Mouse (Mus musculus) layer of hippocampus, adult 9-10 months (tissue): ENCODE measurements around the gene Bad.
A peak's percentile ranks its signal among the peaks of the same experiment; 100 is the strongest.
"Not testable (repeated sequence)": the region's sequence is repeated elsewhere in the genome, so short reads cannot be mapped to it uniquely, and the experiment has no call there.

Experiments
- DNase-seq: peaks from one replicate; pipeline ENCODE4 v3.0.0; 2022; ENCODE audit warnings: low spot score

Bad gene

DNA sequence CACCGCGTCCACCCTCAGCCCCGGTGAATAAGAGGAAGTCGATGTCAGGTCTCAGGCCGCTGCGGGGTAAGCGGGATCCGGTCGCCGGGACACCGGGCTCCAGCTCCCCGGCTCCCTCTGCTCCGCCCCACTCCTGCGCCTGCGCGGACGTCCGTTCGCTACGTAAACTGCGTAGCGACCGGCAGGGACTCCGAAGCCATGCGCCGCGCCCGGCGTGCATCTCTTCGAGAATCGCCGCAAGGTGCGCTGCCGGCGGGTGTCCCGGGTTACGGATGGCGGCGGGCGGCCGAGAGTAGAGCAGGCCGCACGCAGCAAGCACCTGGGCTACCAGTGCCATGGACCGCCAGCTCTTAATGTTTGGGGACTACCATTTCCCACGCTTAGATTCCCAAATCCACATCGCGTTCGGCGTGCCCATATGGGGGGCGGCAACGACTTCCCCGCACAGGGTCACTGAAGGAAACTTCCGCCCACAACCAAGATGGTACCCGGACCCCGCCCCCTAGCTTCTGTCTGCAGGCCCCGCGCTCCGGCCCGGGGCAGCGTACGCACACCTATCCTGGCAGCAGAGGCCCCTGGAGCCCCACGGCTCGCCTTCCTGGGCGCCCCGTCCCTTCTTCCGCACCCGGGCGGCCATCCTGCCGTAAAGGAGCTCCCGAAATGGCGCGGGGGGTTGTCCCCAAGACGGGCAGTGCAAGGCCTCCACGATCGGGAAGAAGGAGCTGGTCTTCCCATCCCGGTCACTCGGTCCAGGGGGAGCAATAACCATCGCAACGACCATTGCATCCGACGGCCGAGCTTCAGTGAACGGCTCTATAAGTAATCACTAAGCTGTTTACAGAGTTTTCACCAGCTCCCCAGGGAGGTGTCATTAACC lies at the start of gene Bad:
Bad (plus strand) TSS at position 490 of the 877 bp plus-strand sequence.
- DNase-seq = peak; percentile 86

DNA sequence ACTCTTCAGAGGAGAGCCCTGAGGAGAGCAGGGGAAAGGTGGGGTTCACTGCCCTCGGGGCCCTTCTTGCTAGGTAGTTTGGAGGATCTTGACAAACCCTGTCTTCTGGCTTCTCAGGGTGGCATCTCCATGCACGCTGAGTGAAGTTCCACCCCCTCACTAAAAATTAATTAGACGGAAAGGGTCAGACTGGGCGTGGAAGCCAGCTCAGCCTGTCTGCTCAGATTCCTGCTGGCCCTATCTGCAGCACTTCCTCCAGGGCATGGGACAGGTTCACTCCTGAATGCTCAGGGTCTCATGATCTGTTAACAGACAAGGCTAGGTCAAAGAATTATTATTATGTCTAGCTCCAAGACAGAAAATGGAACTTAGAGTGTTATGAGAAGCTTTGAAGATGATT lies 49.1 kb upstream of the Bad start:
- DNase-seq = no peak

DNA sequence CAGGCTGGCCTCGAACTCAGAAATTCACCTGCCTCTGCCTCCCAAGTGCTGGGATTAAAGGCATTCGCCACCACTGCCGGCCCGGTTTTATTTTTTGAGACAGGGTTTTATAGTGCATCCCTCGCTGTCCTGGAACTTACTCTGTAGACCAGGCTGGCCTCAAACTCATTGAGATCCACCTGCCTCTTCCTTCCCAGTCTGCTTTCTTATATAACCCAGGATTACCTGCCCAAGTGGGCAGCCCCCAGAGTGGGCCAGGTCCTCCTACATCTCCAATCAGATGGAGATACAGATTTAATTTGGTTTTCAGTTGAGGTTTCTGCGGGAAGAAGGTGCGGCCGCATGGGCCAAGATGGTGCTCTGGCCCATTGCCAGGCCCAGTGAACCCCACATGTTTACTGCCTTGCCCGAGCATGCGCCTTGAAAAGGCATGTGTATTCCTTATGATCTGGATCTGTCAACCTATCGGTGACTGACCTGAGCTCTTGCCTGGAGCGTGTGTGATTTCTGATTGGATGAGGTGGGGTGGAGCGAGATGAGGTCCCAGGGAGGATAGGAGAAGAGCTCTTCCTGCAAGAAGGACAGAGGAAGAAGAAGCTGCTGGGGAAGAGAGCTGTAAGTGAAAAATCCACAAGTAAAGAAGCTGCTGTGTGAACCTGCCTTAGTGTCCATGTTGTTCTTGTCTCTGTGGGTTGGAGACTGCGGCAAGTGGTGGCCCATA lies 47.8 kb upstream of the Bad start:
- DNase-seq = no peak

DNA sequence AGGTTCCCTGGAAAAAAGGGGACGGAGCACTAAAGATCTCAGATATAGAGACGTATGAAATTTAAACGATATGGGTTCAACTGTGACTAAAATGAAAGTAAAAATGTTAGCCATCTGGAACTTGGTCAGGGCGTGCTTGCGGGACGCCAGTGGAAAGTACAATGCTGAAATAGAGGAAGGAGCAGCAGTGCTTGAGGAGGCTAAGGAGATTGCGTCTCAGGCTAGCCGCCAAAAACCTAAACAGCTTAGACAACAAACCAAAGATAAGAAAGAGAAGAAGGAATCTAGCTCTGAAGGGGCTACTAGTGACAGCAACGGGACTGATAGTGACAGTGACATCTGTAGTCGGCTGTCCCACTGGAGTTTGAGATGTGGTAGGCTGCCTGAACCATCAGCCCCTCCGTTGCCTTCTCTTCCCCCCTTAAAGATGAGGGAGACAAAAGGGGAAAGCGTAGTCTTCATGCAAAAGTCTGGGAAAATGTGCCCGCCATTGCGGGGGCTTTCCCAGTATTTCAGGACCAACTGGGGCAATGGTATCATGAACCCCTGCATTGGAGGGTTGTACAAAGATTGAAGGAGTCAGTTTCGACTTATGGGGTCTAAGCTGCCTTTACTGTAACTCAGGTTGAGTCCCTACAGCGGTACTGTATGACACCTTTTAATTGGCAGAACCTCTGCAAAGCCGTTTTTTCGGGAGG lies 45.9 kb upstream of the Bad start:
- DNase-seq = not testable (repeated sequence)

DNA sequence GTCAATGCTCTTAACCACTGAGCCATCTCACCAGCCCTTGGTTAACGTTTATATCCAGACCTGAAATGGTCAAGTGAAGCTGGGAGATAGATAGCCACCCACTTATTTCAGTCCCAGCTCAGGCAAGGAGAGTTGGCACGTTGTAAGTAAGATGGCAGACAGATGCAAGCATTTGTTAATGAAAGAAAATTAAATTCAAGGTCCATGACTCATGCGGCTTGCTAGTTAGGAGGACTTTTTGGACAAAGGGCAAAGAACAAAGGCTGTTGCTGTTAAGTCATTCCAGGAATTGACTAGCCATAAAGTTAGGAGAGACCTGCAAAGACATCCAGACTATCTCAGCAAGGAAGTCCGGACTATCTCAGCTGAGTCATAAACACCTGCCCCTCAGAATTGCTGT lies 42.0 kb upstream of the Bad start:
- no peak for DNase-seq

DNA sequence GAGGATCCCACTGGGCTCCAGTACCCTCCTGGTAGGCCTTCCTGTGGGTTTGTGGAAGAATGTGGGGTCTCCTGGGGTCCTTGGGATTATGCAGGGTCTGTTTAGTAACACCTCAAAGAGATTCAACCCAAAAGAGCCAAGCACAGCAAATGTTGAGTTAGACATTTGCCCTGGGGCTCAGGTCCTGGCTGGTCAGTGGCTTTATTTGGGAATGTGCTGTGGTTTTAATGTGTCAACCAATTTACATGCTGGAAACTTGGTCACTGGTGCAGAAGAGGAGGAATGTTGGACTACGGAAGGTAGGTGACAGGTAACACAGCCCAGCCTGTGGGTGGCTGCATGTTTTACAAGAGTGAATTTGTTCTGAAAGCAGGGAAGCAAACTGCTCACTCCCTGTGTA lies 38.6 kb upstream of the Bad start:
- DNase-seq = no peak

DNA sequence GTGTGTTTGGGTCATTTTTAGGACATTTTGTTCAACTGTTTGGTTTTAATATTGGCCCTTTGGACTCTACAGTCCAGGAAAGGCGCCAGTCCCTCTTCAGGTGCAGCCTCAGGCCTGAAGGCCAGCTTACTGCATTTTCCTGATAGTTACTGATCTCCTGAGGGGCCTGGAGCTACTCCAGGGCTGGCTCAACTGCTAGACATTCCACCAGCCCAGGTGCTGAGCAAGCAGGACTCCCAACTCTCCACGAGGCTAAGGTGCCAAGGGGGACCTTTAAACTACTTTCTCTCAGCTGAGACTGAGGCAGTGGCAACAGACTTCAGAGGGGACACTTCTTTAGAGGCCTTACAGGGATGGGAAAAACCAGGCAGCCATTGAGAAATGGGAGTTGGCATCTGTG lies 36.8 kb upstream of the Bad start:
- DNase-seq = no peak

DNA sequence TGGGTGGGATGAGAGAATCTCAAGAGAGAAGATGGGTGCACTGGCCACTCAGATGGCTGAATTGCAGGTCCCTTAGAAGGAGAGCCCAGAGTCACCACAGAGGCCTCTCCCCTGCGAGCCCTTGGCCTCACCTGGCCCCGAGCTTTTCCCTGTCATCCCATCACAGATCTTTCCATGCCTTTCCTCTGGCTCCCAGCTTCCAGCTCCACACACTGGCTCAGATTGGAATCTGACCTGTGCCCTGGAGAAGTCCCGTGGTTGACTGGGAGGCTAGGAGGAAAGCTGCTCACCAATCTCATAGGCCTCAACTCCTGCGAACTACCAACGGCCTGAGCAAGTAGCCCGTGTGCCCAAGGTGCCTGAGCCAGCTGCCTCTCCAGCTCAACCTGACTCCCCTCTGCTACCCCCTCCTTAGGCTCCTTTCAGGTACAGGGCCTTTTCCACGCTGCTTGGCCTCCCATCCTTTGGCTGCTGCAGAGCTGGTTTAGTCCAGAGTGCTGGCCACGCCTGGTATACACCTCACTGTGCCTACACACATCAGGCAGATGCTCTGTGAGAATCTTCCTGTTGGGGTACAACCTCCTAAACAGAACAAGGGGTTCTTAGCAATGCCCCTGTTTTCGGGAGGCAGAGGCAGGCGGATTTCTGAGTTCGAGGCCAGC lies 36.0 kb upstream of the Bad start:
- DNase-seq = no peak

DNA sequence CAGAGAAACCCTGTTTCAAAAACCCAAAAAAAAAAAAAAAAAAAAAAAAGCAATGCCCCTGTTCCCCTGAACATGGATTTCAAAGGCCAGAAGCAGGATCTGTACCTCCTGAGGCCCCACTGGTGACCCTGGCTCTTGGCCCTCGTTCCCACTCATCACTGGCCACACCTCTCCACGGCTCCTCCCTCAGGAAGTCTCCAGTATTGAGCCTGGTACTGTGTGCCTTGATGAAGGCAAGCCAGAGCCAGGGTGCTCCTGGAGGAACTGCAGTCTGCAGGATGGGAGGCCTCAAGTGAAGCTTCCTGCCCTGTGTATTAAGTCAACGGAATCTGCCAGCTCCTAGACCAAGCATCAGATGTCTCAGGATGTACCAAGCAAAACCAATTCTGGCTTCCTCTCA lies 35.5 kb upstream of the Bad start:
- no peak for DNase-seq

DNA sequence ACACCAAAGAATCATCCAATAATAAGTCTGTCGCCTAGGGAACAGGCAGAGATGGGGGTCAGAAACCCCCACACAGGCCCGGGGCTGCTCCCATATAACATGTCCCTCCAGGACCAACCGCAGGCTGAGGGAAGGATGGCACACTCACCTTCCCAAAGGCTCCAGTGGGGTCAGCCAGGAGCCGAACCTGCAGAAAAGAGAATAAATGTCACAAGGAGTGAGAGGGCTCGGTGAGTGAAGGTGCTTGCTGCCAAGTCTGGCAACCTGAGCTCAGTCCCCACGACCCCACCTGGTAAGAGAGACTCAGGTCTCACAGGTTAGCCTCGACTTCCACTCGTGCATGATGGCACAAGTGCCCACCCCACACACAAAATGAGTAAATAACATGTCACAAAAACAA lies 34.6 kb upstream of the Bad start:
- DNase-seq = no peak

DNA sequence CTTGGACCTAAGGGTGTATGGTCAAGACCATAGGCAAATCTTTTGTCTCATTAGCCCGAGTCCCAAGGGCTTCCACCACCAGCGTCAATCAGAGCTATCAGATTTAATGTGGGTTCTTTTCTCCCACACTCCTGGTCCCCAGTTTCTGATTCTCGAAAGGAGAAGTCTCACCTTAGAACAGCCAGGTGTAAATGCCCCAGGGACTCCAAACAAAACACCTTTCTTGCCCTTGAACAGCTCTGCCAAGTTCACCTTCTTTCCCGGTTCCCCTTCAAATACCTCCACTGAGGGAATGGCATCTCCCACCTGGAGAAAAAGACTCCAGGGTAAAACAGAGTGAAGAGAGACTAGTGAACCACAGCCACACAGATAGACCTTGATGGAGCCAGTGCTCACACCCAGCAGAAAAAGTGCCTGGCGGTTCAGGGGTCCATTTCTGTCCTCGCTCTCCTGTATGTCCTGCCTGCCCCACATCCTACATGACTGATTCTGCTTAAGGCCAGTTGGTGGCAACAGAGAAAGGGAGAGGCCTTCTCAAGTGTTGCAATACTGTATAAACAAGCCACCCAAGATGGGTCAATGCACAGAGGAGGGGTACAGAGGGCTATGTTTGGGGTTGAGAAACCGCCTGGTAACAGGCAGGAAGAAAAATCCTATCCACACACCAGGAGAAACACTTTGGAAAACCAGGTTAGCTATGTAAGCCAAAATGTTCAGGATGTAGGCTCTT lies 33.7 kb upstream of the Bad start:
- no peak for DNase-seq

DNA sequence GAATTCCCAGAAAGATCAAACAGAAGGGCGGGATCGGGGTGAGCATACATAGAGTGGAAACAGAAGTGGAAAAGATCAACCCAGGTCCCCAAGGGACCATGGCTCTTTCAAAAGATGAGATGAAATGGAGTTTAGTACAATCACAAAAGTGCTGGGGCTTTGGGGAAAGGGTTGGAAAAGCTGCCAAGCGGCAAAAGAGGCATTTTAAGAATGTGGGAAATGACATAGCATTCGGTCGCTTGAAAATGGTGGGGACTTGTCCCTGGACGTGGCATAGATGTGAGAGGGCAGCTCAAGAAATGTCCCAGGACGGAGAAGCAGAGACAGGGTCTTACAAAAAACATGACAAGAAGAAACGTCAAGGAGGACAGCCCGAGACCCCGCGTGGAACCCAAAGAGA lies 32.6 kb upstream of the Bad start:
- DNase-seq = no peak

DNA sequence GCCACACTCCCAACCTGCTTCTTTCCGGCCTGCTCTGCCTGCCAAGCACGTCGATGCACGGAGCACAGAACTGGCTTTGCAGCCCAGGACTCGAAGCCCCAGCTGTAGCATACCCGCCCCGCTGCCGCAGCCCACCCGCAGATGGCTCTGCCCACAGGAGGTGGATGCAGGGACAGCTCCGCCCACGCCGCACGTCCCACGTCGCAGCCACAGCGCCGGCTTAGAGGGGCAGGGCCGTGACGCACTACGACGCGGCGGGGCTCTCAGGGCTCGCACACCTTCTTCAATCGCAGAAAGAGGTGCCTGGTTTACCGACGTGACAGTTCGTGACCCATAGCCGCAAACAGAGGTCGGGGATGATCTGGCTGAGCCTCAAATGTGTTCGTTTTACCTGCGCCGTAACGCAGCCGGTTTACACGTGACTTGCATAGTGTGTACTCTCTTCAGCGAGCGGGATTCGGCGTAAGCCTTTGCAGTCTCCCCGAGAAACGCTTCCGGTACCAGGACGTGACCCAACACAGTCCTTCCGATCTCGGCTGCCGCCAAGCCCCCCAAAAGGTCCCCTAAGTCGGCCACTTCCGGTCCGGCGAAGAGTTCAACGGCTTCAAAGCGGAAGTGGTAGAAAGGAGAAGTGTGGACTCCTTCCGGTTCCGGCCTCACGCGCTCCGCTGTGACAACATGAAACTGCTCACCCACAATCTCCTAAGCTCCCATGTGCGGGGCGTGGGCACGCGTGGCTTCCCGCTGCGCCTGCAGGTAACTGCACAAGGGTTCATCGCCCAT lies 32.0 kb upstream of the Bad start, which contains the start of the genes Trmt112 and Prdx5:
Trmt112 (plus strand) TSS at position 192 of the 783 bp plus-strand sequence.
Prdx5 (minus strand) TSS at position 600 of the 783 bp plus-strand sequence.
- DNase-seq = peak; percentile 82

DNA sequence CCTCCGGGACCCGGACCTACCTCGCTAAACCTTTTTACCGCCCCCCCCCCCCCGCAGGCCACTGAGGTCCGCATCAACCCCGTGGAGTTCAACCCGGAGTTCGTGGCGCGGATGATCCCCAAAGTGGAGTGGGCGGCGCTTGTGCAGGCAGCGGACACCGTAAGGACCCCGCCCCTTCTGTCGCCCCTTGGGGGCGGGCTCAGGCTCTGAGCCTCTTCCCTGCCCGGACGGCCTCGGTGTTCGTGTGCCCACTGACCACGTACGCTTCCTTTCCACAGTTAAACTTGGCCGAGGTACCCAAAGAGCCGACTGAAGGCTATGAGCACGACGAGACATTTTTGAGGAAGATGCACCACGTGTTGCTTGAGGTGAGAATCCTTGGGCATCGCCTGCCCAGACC lies 31.4 kb upstream of the Bad start:
- DNase-seq = not testable (repeated sequence)

DNA sequence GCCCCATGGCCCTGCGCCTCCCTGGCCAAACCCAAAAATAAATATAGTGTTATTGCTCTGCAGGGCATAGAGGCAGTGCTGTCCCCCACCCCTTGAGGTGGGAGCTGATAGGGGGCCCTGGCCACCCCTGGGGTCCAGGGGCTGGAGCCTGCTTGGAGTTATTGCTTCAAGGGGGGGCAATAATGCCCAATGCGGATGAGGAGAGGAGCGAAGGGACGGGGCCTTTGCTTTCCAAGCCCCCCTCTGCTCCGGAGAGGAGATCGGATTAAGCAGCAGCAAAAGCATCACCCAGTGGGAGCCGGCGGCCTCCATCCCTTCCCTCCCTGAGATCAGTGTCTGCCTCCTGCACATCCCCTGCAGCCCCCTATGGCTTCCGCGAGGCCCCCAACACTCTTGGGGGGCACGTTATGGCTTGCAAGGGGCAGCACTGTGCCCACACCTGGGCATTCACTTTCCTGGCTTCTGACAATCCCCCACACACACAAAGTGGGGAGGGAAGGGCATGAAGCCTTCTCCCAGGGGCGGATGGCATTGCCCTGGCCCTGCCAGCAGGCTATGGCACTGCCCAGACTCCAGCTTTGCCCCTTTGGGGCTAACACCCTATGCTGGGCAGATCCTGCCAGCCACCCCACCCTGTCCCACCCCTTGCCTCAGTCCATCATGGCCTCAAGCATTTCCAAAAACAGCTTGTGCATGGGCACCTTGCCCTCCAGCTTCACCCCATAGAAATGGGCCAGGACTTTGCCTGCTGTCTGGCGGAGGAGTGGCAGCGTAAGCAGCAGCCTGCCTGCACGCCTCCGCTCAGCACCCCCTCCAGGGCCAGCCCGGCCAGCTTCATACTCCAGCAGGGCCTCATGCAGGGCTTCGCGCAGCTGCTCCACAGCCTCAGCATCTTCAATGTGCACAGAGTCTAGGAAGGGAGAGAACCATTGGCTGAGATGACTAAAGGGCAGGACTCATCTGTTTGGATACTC lies 30.3 kb upstream of the Bad start:
- DNase-seq = no peak

DNA sequence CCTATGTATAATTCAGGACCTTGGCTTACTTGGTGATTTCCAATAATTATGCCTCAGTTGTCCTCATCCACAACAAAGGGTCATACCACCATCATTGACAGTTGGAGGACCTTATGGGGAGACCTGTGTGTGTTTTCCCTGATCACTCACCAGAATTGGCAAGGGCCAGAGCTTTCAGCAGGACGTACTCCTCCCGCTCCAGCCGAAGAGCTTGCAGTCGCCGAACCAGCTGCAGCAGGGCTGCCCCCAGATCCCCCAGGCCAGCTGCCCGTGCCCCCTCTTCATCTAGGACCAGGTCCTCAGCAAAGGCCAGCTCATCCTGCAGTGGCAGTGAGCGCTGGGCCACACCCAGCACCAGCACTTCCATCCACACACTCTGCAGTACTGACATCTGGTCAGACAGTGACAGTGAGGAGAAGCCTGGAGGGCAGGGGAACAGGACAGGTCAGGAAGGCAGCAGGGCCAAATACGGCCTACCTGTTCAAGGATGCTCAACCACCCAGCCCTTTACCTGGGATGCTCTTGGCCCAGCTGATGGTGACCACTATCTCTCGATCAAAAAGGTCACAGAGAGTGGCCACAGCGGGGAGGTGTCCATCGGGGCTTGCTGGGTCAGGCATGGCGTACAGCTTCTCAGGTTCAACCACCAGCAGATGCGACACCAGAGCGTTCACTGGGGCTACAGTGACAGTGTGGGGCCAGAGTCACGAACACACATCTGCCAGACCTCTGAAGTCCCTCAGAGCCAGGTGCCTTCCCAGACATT lies 29.3 kb upstream of the Bad start:
- no peak for DNase-seq

DNA sequence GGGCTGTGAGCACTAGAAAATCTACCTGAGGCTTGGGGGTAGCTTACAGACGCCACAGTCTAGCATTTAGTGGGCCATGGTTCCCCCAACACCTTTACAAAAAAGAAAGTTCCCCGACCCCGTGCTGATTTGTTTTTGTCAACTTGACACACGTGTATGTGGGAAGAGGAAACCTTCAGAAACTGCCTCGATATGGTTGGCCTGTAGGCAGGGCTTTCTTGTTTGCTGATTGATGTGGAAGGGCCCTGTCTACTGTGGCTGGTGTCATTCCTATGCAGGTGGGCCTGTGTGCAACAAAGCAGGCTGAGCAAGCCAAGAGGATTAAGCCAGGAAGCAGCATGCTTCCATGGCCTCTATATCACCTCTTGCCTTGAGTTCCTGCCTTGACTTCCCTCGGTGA lies 28.6 kb upstream of the Bad start:
- no peak for DNase-seq

DNA sequence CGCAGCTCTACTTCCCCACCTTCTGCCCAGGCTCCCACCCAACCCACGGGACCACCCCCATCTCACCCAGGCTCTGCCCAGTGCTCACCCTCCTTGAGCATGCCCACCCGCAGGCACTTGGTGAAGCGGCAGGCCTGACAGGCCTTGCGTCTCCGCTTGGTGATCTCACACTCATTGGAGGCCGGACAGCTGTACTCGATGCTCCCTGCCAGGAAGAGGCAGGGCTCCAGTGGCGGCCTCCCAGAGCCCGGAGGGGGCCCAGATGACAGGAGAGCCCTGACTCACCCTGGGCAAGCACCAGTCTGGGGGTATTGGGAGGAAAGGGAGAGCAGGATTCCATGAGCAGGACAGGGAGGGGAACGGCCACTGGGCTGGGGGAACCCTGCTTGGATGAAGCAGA lies 27.7 kb upstream of the Bad start:
- DNase-seq = no peak

DNA sequence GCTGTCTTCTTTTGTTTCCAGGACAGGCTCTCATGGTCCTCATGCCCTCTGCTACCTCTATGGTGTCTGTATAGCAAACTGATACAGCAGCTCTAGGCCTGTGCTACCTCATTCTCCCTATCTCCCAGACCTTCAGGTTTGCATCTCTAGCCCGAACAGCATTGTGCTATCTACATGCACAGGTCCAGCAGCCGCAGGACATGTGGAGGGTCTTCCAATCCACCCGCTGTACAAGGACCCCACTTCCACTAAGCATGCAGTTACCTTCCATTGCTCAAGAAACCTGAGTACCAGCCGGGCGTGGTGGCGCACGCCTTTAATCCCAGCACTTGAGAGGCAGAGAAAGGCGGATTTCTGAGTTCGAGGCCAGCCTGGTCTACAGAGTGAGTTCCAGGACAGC lies 27.1 kb upstream of the Bad start:
- no peak for DNase-seq
